Mouse (Mus musculus): ENCODE data around the gene Dohh.

Gene Dohh

DNA sequence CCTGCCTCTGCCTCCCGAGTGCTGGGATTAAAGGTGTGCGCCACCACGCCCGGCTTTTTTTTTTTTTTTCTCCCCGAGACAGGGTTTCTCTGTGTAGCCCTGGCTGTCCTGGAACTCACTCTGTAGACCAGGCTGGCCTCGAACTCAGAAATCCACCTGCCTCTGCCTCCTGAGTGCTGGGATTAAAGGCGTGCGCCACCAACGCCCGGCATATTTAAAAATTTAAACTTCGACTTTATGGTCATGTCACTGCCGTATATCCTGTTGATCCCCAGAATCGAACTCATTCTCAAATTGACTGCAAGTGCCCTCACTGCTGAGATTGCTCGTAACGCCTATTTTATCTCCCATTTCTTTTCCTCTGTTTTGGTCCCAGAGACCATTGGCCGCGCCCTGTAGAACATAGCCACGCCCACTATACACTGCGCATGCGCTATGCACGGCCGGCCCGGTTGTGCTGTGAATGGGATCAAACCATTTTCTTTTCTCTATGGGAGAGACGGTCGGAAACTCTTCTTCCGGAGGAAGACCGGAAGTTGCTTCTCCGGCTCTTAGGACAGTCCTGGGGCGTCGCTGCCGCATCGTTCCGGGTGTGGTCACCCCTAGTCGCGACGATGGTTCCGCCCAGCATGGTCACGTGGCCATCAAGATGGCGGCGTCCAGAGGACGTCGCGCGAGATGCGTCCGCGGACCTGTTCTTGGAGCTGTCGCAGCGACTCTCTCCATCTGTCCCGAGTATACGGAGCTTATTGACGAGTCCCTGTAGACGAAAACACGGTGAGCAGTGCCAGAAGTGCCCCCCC, at the start of gene Dohh, which contains the start of gene Gm48551:
Gene Dohh, plus strand, starts transcription at position 627 of the 803 bp plus-strand sequence.
Gene Gm48551, plus strand, starts transcription at position 665 of the 803 bp plus-strand sequence.
- peak; percentile 100 for DNase-seq (ENCODE audit: low read depth, low spot score)

DNA sequence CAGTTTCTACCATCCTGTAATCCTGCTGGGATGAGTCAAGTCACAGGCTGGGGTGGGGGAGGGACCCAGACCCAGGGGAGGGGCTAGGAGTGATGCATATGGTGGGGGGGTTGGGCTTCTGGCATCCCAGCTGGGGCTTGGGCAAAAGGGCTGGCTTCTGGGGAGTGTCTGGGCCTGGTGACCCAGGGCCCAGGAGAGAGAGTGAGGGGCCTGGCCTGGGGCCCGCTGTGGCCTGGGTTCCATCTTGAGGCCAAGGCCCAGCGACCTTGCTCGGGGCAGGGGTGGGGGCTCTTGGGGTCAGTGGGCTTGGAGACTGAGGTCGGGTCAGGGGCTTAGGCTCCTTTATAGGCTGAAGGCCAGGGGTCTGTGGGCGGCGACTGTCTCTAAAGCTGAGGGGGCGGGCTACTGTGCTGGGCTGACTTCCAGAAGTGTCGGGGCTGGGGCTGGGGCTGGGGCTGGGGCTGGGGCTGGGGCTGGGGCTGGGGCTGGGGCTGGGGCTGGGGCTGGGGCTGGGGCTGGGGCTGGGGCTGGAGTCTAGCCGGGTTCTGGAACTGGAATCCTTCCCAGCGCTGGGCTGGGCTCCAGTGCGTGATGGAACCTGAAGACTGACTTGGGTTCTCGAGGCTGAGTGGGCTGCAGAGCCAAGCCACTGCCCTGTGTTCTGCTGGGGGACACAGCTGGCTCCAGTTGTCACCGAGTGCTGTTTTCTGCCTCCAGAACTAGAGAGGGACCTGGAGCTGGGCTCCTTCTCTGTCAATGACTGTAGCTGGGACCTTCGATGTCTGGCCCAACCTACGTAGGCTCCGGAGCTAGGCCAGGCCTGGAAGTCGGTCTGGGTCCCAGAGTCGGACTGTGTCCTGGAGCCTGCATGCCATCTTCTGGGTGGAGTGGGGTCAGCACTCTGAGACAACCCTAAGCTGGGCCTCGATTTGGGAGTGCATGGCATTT, 48.6 kb upstream of the Dohh start:
- no peak for DNase-seq (ENCODE audit: low read depth, low spot score)

DNA sequence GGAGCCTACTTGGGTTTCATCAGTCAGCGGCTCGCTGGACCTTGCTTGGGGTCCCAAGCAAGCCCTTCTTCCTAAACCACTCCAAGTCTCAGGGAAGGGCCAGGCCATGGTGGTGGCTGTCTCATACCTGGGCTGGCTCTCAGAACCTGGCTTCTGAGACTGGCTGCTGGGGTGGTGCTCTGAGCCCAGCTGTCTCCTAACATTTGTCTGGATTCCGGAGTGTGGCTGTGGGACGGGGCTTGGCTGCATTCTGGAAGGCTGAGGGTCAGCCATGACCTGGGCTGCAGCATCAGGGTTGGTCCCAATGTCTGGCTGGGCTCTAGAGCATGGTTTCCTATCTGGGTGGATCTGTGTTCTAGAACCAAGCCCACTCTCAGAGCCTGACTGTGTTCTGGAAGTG, 47.7 kb upstream of the Dohh start:
- no peak for DNase-seq (ENCODE audit: low read depth, low spot score)

DNA sequence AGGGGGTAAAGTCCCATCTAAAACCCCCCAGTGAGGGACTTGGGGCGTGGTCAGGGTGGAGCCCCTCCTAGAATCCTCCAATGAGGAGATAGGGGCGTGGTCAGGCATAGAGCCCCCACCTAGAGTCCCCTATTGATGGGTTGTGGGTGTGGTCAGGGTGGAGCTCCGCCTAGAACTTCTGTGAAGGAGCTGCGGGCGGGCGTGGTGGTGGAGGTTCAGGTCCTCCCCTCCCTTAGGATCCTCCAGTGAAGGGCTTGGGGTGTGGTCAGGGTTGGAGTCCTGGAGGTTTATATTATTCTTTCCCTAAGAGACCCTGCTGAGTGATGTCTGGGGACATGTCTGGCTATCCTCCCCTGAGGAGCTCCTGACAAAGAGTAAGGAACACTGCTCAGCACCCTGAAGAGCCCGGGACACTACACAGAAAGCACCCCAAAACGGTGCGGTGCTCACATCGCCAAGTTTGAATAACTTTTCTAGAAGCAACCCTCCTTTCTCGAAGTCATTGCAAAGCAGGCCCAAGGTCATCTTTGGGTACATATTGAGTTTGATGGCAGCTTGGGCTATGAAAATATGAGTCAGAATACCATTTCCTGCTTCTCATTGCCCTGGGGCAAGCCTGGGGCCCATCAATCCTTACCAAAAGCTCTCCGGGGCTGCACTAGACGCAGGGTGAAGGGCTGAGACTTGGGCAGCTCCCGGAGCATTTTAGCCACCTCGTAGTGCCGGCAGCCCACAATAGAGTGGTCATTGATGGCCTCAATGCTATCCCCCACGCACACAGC, 43.5 kb upstream of the Dohh start:
- DNase-seq (ENCODE audit: low read depth, low spot score): no peak

DNA sequence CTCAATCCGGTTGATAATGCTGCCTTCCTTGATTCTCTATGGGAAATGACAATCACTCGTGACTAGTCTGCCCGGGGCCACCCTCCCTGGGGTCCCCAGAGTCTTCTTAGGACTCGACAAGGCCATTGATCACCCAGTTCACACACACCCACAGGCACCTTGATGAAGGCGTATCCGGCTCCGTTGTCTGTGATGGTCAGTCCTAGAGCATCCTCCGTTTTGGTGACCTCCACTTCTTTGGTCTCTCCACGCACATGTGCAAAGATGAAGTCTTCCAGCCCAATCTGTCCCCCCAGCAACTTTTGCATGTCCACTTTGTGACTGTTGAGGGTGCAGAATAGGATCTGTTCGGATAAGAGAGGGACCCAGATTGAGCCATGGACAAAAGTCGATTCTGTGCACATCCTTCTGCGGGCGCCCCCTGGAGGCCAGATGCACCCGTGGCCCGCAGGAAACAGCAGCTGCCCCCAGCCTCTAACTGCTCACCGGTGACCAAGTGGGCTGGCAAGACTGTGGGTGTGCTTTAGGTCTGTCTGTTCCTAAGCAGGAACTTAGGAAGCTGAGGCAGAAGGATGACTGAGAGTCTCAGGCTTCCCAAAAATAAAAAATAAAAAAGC, 42.8 kb upstream of the Dohh start:
- no peak for DNase-seq (ENCODE audit: low read depth, low spot score)

GRCm38 (mm10) chr10:81342686-81343505, 41.3 kb upstream of the Dohh start, which contains the start of gene Gipc3:
TSS of gene Gipc3 (minus strand) at chr10:81343266.
- DNase-seq (ENCODE audit: low read depth, low spot score): no peak

- no peak for DNase-seq (ENCODE audit: low read depth, low spot score)
Observed at GRCm38 (mm10) chr10:81344421-81345161, 39.6 kb upstream of the Dohh start.

DNA sequence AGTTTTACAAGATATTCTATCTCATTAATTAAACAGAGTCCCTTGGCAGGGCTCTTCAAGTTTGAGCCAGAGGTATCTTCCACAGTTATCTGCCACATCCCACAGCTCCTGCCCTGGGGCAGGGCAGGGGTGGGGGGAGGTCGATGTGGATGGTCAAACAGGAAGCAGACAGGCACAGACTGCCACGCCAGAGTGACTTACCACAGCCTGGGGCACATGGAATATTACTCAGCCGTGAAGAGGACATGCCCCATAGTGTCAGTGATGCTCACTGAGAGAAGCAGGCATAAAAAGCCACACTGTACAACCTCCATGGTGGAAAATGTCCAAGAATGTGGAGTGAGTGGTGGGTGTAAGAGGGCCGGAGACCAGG, 39.1 kb upstream of the Dohh start:
- DNase-seq (ENCODE audit: low read depth, low spot score): no peak

DNA sequence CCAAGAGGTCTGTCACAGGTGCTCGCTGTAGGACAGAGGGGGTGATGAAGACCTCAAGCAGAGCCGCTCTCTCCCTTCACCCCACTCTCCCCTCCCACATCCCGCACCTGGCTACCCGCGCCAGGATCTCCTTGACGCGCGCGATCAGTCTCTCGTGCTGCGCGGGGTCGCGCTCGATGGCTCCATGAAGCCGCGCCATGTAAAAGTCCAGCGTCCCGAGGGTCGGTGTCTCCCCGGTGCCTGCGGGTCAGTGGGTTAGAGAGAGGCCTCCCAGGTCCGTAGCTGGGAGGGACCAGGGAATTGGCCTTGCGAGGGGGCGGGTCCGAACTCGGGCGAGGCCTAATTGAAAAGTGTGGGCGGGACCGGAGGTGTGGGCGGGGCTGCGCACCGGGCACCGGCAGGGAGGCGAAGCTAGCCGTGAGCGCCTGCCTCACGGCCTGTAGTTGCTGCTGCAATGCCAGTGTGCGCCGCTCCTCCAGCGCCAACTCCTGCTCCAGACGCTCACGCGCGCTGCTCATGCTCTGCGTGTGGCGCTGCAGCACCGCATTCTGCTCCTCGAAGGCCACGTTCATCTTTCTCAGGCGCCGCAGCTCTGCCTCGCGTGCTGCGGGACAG, 37.7 kb upstream of the Dohh start:
- peak; percentile 63 for DNase-seq (ENCODE audit: low read depth, low spot score)

- peak; percentile 66 for DNase-seq (ENCODE audit: low read depth, low spot score)
Observed at GRCm38 (mm10) chr10:81349146-81349545, 35.1 kb upstream of the Dohh start.

- DNase-seq (ENCODE audit: low read depth, low spot score): no peak
Observed at GRCm38 (mm10) chr10:81349961-81350350, 34.3 kb upstream of the Dohh start.

DNA sequence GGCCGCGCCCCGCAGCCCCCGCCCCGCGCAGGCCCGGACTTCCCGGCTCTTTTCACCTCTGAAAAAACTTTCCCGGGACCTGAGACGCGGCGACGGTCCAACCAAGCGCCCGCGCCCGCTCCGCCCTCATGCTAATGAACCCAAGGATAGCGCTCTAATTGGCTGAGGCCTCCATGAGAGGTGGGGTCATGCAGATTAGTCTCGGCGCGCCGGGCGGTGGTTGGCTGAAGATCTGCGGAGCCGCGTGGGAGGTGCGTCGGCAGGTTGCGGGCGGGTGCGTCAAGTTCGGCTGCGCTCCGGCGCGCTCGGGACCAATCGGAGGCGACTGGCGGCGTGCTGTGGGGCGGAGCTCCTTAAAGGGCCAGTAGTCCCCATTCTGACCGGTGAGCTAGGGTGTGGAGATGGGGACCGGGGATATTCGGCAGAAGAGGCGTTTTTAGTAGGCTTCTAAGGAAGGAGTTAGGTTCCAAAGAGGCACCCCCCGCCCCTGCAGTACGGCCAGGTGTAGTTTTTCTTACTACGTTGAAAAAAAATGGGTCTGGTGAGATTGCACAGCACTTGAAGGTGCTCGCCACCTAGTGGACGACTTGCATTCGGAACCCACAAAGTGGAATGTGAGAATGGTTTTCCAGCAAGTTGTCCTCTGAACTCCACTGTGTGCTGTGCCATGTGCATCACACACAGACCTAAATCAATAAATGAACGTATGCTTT, 33.7 kb upstream of the Dohh start, which contains the start of gene Hmg20b:
Gene Hmg20b, minus strand, starts transcription at position 130 of the 713 bp plus-strand sequence.
- peak; percentile 98 for DNase-seq (ENCODE audit: low read depth, low spot score)

- peak; percentile 77 for DNase-seq (ENCODE audit: low read depth, low spot score)
Observed at GRCm38 (mm10) chr10:81351678-81352291, 32.4 kb upstream of the Dohh start.

DNA sequence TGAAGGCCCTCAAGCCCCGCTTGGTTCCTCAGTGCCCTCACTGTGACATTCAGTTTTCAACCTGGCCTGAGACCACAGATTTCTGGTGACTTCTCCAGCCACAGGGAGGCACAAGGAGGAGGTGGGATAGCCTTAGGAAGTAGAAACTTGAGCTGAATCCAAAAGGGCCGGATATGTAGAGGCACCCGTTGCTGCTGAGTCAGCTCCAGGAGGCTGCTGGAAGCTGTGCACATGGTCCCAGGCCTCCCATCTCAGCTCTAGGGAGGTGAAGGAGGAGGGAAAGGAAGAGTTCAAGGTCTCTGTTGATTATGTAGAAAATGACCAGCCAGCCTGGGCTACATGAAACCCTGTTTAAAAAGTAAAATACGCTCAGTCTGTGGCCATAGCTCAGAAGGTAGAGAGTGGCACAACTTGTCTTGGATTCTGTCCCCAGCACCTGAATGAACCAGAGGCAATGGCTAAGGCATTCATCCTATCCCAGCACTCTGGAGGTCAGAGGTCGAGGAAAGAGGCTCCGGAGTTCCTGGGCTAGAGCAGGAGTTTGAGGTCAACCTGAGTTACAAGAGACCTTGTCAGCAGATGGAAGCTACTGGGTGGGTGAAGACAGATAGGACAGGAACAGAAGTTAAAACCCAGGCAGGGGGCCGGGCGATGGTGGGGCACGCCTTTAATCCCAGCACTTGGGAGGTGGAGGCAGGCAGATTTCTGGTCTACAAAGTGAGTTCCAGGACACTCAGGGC, 29.3 kb upstream of the Dohh start:
- DNase-seq (ENCODE audit: low read depth, low spot score): no peak

DNA sequence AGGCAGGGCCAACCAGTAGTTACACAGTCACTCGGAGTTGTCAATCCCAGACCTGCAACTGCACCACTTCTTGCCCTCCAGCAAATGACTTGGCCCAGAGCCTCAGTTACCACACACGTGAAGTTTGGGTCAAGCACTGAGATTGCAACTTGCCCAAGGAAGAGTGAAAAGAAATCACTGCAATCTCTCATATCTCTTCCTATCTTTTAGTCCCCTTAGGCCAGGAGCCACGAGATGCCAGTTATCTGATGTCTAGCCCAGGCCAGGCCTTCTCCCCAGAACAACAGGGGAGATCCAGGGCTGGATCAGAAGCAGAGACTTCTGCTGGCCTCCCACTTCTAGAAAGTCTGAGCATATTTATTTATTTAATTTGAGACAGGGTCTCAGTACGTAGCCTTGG, 28.7 kb upstream of the Dohh start:
- DNase-seq (ENCODE audit: low read depth, low spot score): no peak

DNA sequence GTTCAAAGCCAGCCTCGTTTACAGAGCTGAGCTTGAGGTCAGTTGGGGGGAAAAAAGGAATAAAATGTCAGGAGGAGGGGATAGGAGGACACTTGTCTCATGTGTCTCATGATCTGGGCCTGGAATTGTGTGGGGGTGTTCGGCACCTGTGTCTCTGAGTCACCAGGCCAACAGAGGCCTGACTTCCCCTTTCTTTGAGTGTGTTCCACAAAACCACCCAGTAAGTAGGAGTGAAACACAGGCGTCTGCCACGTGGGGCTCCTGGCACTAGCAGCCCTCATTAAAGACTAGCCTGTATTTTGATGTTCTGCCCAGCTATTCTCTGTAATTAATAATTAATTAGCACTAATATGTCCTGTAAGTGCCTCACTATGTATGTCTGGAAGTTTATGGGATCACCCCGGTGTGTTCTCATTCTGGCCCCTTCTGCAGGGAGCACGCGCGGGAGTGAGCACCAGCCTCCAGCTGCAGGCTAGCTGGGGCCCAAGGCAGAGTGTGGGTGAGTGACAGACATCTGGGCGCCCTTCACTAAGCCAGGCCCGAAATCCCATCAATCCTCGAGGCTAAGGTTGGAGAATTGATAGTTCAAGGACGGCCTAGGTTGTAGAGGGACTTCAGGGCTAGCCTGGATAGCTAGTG, 27.8 kb upstream of the Dohh start:
- DNase-seq (ENCODE audit: low read depth, low spot score): no peak

Measured in c-Kit-negative CD71-positive TER-119-positive erythroid progenitor cells, embryonic 14.5 days (primary cell).